Mouse (Mus musculus) adrenal gland, adult 18-20 months (tissue): ENCODE data around the gene Smad6. TPM values are rescaled to one million over a fixed set of nuclear protein-coding genes. Genes with fewer than 3 reads are reported as not detected.

Experiments
- DNase-seq, 2 experiments: peaks; one replicate each; pipeline ENCODE4 v3.0.0; 2021 to 2022; ENCODE audit warnings: low spot score in 2 of 2
- total RNA-seq, 2 experiments: library from RNA; stranded (reverse); gene quantifications; 1 replicate in 1 of 2; 2 replicates in 1 of 2; pipeline ENCODE4 v1.2.3; 2021

Gene Smad6
- total RNA-seq, 2 experiments from 2014 or later: 5.4 to 5.5 TPM

- DNase-seq: peak; percentile 96 to 97
These were observed 905 bp upstream of the Smad6 start for GRCm38 (mm10) chr9:64022562-64023366.

GRCm38 (mm10) chr9:64021319-64021850, 474 bp downstream of the Smad6 start:
- DNase-seq: no peak

- peak; percentile 49 to 52 for DNase-seq
These were observed 1.1 kb downstream of the Smad6 start for GRCm38 (mm10) chr9:64020606-64021318.

GRCm38 (mm10) chr9:64020171-64020605, 1.7 kb downstream of the Smad6 start:
- DNase-seq: peak in 1 of 2 experiments; percentile 48

GRCm38 (mm10) chr9:64019036-64019886, 2.6 kb downstream of the Smad6 start:
- no peak for DNase-seq

- peak; percentile 36 to 61 for DNase-seq
These were observed 3.7 kb downstream of the Smad6 start for GRCm38 (mm10) chr9:64017861-64018793.

GRCm38 (mm10) chr9:64016648-64017400, 5.0 kb downstream of the Smad6 start:
- DNase-seq: peak in 1 of 2 experiments; percentile 50

GRCm38 (mm10) chr9:64016092-64016491, 5.8 kb downstream of the Smad6 start:
- DNase-seq: no peak

- no peak for DNase-seq
These were observed 7.1 kb downstream of the Smad6 start for GRCm38 (mm10) chr9:64014801-64015200.

- no peak for DNase-seq
These were observed 10.5 kb downstream of the Smad6 start for GRCm38 (mm10) chr9:64011356-64011755.

- no peak for DNase-seq
These were observed 18.9 kb downstream of the Smad6 start for GRCm38 (mm10) chr9:64002981-64003380.

- no peak for DNase-seq
These were observed 20.8 kb downstream of the Smad6 start for GRCm38 (mm10) chr9:64001081-64001480.

GRCm38 (mm10) chr9:64000085-64000484, 21.8 kb downstream of the Smad6 start:
- DNase-seq: no peak

- no peak for DNase-seq
These were observed 22.7 kb downstream of the Smad6 start for GRCm38 (mm10) chr9:63999194-63999593.

GRCm38 (mm10) chr9:63998026-63998425, 23.8 kb downstream of the Smad6 start:
- DNase-seq: no peak

- DNase-seq: peak in 1 of 2 experiments; percentile 43
These were observed 24.4 kb downstream of the Smad6 start for GRCm38 (mm10) chr9:63997439-63997838.

GRCm38 (mm10) chr9:63993256-63993655, 28.6 kb downstream of the Smad6 start:
- no peak for DNase-seq

- DNase-seq: no peak
These were observed 29.1 kb downstream of the Smad6 start for GRCm38 (mm10) chr9:63992761-63993160.

- no peak for DNase-seq
These were observed 30.7 kb downstream of the Smad6 start for GRCm38 (mm10) chr9:63991193-63991592.
